Mouse (Mus musculus): ENCODE measurements around the gene Man1c1.

Gene Man1c1

DNA sequence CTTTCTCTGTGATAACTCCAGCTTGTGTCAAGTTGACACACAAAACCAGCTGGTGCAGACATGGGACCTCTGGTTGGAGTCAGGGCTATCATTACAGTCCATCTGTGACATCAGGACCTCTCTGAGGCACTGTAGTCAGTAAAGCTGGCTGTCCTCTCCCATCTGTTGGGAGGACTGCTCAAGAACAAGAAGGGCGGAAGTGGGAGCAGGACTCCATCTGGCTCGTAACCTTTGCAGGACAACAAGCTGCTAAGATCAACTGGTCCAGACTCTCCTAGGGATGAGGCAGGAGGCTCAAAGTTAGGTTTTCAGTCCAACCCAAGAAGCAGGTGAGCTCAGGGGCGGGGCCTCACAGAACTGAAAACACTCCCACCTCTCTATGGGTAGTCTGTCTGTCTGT, 29.1 kb downstream of the Man1c1 start:
- DNase-seq (ENCODE audit: low spot score), result no peak

DNA sequence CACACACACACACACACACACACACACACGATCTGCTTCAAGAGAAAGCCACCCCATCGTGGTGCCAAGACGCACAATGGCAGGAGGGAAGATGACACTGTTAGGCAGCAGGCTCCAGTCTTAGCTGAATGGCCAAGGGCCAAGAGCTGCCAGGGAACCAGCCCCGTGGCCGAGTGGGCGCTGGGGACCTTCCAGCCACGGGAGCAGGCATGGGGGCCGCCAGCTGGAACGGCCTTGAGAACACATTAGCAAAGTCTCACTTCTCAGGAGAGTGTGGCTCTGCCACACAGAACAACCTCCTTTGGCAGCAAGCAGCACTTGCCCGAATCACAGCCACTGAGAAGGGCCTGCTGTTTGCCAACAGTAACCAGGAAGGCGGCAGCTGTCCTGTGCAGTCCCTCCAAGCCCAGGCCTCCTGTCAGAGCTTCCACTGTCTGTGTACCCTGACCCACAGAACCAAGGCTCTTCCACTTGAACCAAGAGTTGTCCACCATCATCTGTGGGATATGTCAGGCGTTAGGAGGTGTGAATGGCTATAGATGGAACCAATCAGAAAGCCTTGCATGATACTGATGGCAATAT, 30.1 kb downstream of the Man1c1 start:
- DNase-seq (ENCODE audit: low spot score), result no peak

DNA sequence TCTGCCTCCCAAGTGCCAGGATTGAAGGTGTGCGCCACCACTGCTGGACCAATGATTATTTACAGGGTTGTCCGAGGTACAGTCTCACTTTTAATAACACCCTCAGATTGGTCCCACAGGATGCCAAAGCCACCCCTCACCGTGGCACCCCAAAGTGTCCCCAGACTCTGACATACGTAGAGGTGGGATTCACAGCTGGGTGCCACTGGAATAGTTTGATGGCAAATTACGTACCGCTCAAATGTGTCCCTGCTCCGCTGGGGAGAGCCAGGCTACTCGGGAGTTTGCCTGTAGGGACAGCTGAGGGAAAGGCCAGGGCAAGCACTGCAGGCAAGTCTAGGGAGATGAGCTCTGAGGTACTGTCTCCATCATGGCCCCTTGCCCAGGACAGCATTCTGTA, 30.9 kb downstream of the Man1c1 start:
- DNase-seq (ENCODE audit: low spot score), result no peak

DNA sequence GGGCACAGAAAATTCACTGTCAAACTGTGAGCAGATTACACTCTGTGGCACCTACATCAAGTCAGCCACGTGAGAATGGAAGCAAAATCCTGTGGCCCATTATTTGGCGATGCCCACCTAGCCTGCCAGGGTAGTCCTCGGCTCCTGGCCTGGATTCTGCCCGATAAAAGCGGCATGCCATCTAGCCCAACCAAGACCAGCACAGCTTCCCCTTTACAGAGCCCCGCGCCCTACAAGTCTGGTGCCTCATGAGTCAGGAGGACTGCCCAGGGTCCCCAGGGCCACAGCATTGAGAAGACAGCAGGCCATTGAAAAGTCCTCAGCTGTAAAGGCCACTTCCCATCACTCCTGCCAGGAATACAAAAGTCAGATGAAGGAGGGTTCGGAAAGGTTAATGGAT, 31.8 kb downstream of the Man1c1 start:
- DNase-seq (ENCODE audit: low spot score), result no peak

DNA sequence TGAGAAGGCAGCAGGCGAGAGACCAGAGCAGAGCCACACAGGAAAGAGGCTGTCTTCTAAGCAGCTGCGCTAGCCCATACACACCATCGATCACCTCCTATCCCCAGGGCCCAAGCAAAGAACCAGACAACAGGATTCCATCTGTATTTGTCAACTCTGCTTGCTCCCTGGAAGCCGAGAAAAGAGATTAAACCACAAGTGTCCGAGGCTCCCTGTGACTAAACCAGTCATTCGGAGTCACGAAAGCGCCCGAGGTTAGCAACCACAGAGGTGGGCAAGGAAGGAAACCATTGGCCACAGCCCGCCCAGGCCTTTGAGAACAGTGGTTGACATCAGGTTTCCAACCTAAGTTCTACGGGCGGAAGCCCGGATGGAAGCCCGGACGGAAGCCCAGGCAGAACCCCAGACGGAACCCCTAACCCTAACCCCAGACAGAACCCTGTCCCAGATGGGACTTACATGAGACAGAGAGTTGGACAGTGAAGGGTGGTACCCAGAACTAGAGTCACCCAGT, 32.4 kb downstream of the Man1c1 start:
- DNase-seq (ENCODE audit: low spot score), result no peak

DNA sequence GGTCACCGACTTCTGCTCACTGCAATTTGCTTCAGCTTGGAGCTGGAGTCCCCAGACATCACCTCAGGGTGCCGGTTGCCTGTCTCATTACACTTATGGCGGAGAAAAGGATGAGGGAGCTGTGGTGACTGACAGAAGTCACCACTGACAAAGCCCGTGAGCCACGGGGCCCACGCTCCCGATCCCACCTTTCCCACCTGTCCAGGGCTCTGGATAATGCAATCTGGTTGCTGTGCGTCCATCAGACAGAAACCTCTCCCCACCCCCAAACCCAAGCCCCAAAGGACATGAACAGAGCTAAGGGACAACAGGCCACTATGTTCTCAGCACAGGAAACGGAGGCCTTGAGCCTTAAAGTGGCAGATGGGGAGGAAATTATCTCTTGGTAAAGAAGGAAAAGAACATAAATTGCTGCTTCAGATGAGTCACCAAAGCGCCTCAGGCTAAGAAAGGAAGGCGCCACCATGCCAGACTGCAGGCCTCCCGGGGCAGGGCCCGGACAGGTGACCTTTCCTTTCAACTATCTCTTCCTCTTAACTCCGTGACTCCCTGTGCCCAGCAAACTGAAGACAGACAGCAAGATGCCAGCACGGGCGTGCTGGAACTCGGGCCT, 34.2 kb downstream of the Man1c1 start:
- no peak for DNase-seq (ENCODE audit: low spot score)

DNA sequence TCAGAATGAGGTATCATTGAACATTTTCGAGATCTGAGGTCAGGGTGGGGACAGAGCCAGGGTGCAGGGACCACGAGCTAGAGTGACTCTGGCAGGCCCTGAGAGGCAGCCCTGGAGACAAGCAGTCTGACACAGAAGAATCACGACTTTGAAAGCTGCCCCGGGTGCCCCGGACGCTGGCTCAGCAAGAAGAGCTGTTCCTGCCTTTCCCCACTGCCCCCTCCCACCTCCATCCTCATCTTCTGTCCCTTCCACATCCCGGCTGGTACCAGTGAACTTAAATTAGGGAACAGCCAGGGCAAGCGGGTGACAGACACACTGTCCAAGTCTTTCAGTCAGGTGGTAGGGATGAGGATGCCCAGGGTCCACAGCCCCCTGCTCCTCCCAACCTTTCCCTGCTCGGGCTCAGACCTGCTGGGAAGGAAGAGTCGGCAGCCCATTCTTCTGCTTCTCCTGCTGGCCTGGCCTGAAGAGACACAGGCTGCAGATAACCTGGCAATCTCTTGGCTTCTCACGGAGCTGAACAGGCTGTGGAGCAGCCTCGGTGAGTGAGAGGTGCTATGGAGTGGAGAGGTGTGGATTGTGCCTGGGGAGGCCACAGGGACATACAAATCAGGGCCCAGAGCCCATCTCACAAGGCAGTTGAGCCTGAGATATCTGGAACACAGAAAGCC, 35.6 kb downstream of the Man1c1 start:
- DNase-seq (ENCODE audit: low spot score), result no peak

DNA sequence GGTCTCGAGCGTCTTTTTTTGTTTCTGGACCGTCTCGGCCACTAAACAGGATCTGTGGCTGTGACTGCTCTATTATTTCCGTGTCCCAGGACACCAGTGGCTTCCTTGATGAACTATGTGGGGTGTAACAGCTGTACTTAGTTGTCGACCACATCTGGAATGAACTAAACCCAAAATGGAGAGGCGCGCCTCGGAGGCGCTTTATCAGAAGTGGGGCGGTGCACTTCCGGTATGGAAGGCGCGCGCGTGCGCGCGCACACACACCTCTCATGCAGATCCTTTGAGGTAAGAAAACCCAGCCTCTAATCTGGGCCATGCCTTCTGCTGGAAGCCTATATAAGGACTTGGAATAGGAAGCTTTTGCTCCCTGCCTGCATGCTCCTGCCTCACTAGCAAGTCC, 37.7 kb downstream of the Man1c1 start:
- no peak for DNase-seq (ENCODE audit: low spot score)

DNA sequence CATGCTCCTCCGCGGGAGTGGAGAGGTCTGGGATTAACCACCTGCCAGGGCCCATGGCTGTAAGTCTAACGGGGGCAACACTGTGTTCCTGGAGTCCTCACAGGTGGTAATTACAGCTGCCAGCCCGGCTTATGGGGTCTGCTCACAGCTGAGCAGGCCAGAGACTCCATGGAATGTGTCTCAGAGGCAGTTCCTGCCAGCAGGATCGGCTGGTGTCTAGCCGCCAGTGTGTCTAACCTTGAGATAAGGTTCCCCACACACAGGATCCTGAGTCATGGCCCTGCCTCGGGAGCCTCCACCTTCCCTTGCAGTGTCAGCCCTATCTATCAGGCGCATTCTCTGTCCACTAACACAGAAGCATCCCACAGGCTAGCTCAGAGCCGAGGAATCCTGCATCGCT, 41.0 kb downstream of the Man1c1 start:
- no peak for DNase-seq (ENCODE audit: low spot score)

DNA sequence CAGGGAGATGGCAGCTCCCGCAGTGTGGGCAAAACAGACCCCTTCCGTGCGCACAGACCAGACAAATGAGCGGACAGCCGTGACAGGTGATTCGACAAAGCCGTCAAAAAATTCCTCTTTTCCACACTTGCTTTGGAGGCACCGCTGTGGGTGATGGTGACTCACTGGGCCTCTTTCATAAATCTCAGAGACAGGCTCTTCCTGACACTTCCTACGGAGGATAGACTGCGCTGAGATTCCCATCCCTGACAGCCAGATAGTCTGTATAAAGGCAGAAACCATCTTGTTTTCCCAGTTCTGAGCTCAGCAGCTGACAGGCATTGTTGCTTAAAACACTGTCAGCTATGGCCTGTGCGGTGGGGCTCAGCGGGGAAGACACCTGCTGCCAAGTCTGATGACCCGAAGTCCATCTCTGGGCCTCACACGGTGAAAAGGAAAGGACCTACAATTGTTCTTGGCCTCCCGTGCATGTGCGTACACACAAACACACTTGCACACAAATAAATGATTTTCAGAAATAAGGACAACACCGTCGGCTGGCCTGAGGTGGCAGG, 43.4 kb downstream of the Man1c1 start:
- DNase-seq (ENCODE audit: low spot score), result no peak

DNA sequence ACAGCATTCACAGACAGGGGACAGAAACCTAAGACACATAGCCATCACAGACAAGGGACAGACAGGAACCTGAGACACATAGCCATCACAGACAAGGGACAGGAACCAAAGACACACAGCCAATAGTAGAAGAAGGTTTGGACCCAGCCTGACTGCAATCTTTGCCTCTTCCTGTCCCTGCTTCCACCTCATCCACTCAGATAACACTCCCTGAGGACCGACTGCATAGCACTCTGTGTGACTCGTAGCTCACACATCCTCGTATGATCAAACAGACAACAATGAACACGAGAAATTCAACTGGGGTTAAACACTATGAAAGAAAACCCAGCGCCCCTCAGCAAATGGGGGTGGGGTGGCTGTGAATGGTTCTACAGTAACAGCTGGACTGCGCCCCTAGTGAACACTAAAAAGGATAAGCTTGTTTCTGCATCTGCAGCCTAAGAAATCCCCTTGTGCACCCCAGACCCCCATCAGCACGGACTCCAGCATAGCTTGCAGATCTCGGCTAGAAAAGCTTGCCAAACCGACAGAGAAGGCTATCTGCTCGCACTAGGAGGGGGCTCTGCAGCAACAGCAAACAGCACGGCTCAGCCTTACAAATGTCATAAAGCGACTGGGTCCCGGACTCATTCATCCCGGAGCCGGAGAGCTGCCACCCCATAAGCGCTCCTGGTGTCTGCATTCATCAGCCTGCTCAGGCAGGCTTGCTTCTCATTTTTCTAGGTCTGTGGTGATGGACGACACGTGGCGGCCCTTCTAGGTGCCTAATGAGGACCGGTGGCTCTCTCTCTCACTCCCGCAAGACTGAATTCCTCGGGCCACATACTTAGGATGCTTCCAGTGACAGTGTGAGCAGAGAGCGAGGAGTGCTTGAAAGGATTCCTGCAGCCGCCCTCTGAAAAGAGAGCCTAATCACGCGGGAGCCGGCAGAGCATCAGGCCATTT, 44.5 kb downstream of the Man1c1 start:
- DNase-seq (ENCODE audit: low spot score), result no peak

DNA sequence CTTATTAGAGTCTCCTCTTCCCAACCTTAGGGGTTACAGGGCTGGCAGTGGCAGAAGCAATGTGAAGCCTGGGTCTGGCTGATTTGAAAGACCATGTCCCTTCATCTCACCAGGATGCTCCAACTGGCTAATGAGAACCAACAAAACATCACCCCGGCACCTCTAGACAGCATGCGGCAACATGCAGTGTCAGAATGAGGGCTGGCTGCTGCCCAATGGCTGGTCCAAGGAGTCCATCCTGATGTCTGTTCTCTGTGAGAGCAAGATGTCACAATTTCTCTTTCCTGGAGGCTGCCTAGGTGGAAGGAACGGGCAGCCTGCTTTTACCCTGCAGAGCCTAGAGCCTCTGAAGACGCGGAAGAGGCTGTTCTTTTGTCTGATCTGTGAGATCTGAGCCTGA, 46.6 kb downstream of the Man1c1 start:
- no peak for DNase-seq (ENCODE audit: low spot score)

DNA sequence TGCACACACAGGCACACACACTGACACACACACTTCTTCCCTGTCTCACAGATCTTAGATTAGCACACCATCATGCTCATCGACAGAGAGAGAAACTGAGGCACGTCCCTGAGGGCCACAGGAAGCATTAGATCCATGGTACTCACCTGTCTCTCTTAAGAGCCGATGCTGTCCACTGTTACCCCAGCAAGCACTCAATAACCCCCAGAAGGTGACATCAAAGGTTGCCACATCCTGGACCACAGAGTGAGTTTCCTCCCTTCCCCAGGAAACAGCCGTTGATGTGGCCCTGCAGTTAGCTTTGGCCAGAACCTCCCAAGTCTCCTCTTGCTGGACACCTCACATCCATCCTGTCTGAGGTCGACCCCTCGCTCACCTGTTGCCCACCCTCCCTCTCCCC, 49.7 kb downstream of the Man1c1 start:
- no peak for DNase-seq (ENCODE audit: low spot score)

DNA sequence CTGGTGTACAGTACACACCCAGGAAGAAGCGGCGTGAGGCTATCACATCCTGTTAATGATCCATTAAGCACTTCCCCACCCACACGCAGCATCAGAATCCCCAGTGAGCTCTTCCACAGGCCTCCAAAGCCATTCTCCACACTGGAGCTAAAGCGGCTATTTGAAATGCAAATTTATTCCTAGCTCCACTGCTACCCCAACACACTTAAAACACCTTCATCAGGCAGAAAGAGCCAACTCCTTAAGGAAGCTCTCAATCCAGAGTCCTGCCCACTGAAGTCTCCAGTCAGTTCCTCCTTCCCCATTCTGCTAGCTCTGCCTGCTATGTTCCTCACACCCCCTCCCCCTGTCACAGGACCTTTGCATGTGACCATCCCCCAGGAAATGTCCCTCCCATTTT, 51.4 kb downstream of the Man1c1 start:
- DNase-seq (ENCODE audit: low spot score), result no peak

DNA sequence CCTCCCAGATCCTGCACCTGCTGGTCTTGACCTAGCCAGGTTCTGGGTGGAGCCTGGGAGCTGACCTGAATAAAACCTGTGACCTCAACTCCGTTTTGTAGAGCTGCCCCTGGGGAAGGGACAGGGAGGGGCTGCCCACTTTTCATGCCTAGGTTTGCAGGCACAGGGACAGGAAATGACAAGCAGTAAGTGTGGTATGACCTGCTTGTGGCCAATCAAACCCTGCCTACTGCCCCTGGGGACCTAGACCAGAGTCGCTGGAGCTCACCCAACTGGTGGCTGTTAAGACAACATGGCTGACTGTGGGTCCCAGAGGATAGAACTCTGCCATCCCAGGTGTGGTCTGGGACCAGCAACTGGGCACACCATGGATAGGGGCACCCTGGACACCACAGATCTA, 51.9 kb downstream of the Man1c1 start:
- DNase-seq (ENCODE audit: low spot score), result peak; percentile 11

DNA sequence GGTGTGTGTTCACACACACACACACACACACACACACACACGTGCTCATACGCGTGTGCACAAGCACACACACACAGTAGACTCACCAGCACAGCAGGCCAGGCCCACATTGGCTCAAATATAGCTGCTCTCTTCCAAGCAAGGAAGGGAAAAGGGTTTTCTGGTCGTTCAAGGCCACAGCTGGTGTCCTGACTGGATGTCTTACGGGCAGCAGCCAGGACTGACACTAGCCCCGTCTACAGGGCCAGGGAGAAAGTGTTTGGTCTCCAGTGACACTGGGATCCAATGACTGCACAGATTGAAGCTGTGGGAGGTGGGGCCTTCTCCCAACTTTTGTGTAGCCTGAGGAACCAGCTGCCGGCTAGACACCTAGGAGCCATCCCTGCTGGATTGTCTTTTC, 52.7 kb downstream of the Man1c1 start:
- no peak for DNase-seq (ENCODE audit: low spot score)

DNA sequence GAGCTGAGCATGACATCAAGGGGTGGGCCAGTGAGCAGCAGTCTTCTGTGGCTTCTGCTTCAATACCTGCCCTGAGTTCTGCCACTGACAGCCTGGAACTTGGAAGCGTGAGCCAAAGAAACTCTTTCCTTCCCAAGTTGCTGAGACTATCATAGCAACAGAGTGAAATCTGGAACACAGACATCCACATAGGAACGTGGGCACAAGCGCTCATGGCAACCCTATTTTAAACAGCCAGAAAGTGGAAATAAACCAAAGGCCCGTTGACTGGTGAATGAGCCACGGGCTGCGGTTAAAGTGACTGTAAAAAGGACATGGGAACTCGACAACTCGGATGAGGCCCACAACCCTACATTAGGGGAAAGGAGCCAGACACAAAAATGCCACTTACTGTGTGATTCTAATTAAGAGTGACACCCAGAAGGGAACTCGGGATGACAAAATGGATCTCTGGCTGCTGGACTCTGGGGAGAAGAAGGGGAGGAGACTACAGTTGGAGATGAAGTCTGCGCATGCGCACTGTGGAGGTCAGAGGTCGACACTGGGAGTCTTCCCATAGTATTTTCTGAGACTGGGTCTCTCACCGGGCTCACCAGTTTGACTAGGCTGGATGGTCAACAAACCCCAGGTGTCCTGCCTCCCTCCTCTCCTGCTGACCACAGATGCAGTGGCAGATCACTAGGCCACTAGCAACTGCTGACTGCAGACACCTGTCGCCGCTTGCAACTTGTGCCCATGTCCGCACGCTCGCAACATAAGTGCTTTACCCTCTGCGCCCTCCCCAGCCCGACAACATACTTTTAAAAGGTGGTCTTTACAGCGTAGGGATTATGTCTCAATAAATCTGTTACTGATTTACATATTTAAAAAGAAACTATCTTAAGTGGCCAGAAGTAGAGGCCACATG, 58.8 kb downstream of the Man1c1 start:
- no peak for DNase-seq (ENCODE audit: low spot score)

DNA sequence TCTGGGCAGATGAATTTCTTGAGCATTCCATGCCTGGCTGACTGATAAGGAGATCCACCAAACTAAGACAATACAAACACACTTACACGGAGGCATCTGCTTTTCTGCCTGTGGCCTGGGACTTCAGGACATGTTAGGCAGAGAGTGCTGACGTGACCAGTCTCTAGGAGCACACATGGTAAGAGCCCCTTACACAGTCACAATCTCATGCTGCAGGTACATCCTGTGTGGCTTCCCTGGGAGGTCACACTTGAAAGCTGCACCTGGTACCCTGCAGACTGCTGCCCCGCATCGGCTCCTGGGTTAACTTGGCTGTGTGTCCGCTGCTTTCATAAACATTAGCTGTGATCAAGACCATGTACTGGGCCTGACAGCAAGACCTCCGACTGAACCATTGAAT, 59.7 kb downstream of the Man1c1 start:
- no peak for DNase-seq (ENCODE audit: low spot score)

DNA sequence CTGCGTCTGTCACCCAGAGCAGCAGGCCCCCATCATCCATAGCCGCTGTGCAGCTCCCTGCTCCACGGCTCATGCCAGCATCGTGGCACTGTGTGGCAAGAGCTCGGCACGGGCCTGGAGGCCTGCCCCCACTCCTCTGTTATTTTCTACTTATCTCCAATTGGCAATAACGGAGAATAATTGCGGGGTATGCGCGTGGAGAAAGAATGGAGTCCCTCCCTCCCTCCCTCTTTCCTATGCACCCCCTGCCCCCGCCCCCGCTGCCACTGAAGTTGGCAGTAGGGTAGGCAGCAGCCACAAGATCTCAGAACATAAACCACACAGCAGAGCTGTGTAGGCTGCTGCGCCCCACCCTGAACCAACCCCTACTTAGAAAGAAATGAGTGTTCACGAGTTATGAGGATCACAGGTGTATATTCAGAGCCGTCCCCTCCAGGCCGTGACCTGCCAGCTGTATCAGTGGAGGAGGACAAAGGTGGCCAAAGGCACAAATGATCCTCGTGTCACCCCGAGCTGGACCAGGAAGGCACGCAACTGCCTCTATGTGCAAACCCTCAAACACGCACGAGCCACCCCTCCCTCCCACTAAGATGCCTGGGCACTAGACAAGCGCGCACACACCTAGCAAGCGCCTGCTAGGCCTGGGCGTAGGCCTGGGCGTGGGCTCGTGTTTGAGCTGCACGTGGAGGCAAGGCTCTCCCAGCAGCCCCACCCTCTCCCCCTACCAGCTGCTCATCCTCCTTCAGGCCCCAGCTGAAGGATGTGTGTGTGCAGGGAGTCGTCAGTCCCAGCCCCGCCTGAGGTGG, 62.2 kb downstream of the Man1c1 start:
- no peak for DNase-seq (ENCODE audit: low spot score)

DNA sequence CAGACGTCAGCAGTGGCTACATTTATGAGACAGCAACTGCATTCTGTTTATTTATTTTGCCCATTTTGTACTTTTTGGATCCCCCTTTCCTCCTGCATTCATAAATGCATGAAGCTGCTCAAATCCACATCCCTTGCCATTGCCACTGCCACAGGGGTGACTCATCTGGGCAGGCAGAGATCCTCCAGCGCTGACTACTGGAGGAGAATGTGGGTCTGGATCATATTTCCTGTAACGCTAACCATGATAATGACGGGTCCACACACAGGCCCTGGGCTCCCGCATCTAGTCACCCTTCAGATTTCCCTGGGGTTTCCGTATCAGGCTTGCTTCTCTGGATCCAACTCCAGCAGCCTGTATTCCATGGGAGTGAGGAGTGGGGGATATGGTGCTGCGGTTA, 64.8 kb downstream of the Man1c1 start:
- no peak for DNase-seq (ENCODE audit: low spot score)

Measured in spleen, adult 12 weeks (tissue).